Mouse (Mus musculus) limb, embryonic 14.5 days (tissue): ENCODE measurements at regions not wholly inside any gene's neighbourhood (a gene's known extent, or its start where the extent isn't known, plus 50 kb on each side); places are given as distances from the start of the nearest gene placed in this dataset.

Source experiments
- ATAC-seq: fragments of 200-750 bp; cut with Nextera tagmentation; 2 replicates; pipeline ENCODE4 v1.8.0; 2017; ENCODE audit warnings: low read depth, moderate number of reproducible peaks, moderate TSS enrichment; ENCODE audit not compliant: low FRiP score
- DNase-seq: peaks from one replicate; pipeline ENCODE4 v3.0.0-alpha.2; 2015; ENCODE audit warnings: low spot score
- H3K27ac ChIP-seq: fragments of 300-500 bp; sonication (generic); replicated peaks from 2 replicates; pipeline ENCODE4 v1.5.1; 2014; ENCODE audit warnings: low read depth, mild to moderate bottlenecking, low read length, moderate library complexity, mixed read lengths
- H3K27me3 ChIP-seq: fragments of 300-500 bp; sonication (generic); 2 replicates; pipeline ENCODE4 v1.6.1; 2014; ENCODE audit warnings: low read length, mixed read lengths; ENCODE audit not compliant: control insufficient read depth, insufficient read depth
- H3K36me3 ChIP-seq: fragments of 300-500 bp; sonication (generic); 2 replicates; pipeline ENCODE4 v1.6.1; 2014; ENCODE audit warnings: mild to moderate bottlenecking, low read length, moderate library complexity, mixed read lengths; ENCODE audit not compliant: control insufficient read depth, insufficient read depth
- H3K4me1 ChIP-seq: fragments of 300-500 bp; sonication (generic); 2 replicates; pipeline ENCODE4 v1.6.1; 2014; ENCODE audit warnings: antibody characterized with exemption, low read length, mixed read lengths; ENCODE audit not compliant: control insufficient read depth, insufficient read depth
- H3K4me2 ChIP-seq: fragments of 300-500 bp; sonication (generic); replicated peaks from 2 replicates; pipeline ENCODE4 v1.6.1; 2014; ENCODE audit warnings: low read depth, mild to moderate bottlenecking, low read length, moderate library complexity; ENCODE audit not compliant: severe bottlenecking
- H3K4me3 ChIP-seq: fragments of 300-500 bp; sonication (generic); replicated peaks from 2 replicates; pipeline ENCODE4 v1.5.1; 2014; ENCODE audit warnings: low read length
- H3K9ac ChIP-seq: fragments of 300-500 bp; sonication (generic); 2 replicates; pipeline ENCODE4 v1.6.1; 2014; ENCODE audit warnings: mild to moderate bottlenecking, low read depth, low read length, moderate library complexity; ENCODE audit not compliant: severe bottlenecking
- H3K9me3 ChIP-seq: fragments of 300-500 bp; sonication (generic); 2 replicates; pipeline ENCODE4 v1.6.1; 2016; ENCODE audit warnings: low read length; ENCODE audit not compliant: control insufficient read depth
- POLR2A ChIP-seq: fragments of 200-500 bp; IDR thresholded peaks from 2 replicates; pipeline ENCODE4 v1.8.0; 2012; ENCODE audit warnings: inconsistent platforms, mild to moderate bottlenecking, moderate library complexity, borderline replicate concordance; ENCODE audit not compliant: insufficient read depth, insufficient read length; ENCODE audit errors: extremely low read depth
- WGBS: fragments of 180-500 bp; shearing (Covaris S2); extraction: QIAGEN DNeasy Blood & Tissue Kit; methylation state at CpG from one replicate; pipeline ENCODE4 v1.1.7; 2014; 5-methylcytosine and 5-hydroxymethylcytosine counted together

- H3K27me3 ChIP-seq, result no peaks in the 10 kb centered on the region
- no peaks in the 10 kb centered on the region for H3K36me3 ChIP-seq
- peaks cover 27% of the 10 kb centered on the region for H3K4me1 ChIP-seq
- no peak overlapping the region for H3K4me2 ChIP-seq
- no peak for TF ChIP-seq POLR2A
- DNase-seq (no peak), ATAC-seq (no peak)
- 59% methylated on average over 2 of the region's 2 CpGs for WGBS
- H3K4me3 ChIP-seq, result no peak overlapping the region
- H3K9ac ChIP-seq, result no peak overlapping the region
- no peaks in the 10 kb centered on the region for H3K9me3 ChIP-seq
- 0 out of 2 replicates have a peak overlapping the region, but pooled peaks have one; percentile 8 for H3K27ac ChIP-seq
These were observed 175.0 kb upstream of the Lrig3 start for GRCm38 (mm10) chr10:125790924-125791323.

DNA sequence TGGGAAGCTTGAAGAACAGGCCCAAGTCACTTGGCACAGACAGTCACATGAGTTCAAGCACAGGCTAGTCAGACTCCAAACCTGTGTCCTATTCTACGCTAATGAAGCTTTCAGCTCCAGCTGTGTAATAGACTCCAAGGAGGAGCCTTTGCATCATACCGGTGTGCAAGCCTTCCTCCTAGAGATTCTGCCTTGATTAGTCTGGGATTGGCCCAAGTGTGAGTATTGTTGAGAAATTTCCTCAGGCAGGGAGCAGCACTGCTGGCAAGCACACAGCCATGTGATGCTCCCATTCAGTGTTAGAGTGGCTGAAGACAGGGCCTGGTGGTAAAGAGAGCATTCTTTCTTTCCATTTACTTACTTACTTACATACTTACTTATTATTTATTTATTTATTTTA, 171.5 kb upstream of the Lrig3 start:
- no peak for ATAC-seq
- Histone ChIP-seq H3K36me3 (no peaks in the 10 kb centered on the region), H3K4me3 (no peak overlapping the region), H3K4me2 (no peak overlapping the region), H3K4me1 (peaks cover 11% of the 10 kb centered on the region), H3K27me3 (no peaks in the 10 kb centered on the region), H3K9ac (no peak overlapping the region), H3K9me3 (no peaks in the 10 kb centered on the region), H3K27ac (no peak overlapping the region)
- WGBS, result 91% methylated on average over 2 of the region's 2 CpGs
- TF ChIP-seq POLR2A, result no peak
- no peak for DNase-seq

GRCm38 (mm10) chr10:125795323-125795722, 170.6 kb upstream of the Lrig3 start:
- Histone ChIP-seq H3K4me1 (peaks cover 11% of the 10 kb centered on the region), H3K27me3 (no peaks in the 10 kb centered on the region), H3K36me3 (no peaks in the 10 kb centered on the region), H3K9me3 (no peaks in the 10 kb centered on the region), H3K9ac (no peak overlapping the region), H3K4me2 (no peak overlapping the region), H3K27ac (no peak overlapping the region), H3K4me3 (no peak overlapping the region)
- ATAC-seq, result no peak
- WGBS, result 88% methylated on average over 1 of the region's 1 CpGs
- no peak for DNase-seq
- TF ChIP-seq POLR2A, result no peak

DNA sequence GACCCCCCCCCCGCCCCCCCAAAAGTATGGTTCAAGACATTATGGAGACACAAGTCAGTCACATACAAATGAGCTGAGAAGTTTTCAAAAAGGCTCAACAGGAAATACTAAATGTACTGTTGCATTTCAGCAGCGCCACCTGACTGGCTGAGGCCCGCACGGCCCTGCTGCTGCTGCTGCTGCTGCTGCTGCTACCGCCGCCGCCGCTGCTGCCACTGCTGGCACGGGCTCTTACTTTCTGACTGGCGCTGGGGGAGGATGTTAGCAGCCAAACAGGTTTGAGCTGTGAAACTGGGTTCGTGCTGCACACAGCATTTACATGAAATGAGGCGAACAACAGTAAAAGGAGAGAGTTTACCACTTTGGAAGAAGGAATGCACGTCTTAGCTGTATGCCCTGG, 167.3 kb upstream of the Lrig3 start:
- Histone ChIP-seq H3K36me3 (no peaks in the 10 kb centered on the region), H3K9ac (0 out of 2 replicates have a peak overlapping the region, but pooled peaks have one; percentile 1), H3K27ac (no peak overlapping the region; the same call in 1 of the 2 replicates), H3K4me2 (peak overlapping the region; percentile 20), H3K27me3 (no peaks in the 10 kb centered on the region), H3K9me3 (no peaks in the 10 kb centered on the region), H3K4me1 (peaks cover 11% of the 10 kb centered on the region), H3K4me3 (no peak overlapping the region)
- TF ChIP-seq POLR2A, result no peak
- ATAC-seq, result no peak
- peak; percentile 69 for DNase-seq
- 10% methylated on average over 13 of the region's 13 CpGs for WGBS

DNA sequence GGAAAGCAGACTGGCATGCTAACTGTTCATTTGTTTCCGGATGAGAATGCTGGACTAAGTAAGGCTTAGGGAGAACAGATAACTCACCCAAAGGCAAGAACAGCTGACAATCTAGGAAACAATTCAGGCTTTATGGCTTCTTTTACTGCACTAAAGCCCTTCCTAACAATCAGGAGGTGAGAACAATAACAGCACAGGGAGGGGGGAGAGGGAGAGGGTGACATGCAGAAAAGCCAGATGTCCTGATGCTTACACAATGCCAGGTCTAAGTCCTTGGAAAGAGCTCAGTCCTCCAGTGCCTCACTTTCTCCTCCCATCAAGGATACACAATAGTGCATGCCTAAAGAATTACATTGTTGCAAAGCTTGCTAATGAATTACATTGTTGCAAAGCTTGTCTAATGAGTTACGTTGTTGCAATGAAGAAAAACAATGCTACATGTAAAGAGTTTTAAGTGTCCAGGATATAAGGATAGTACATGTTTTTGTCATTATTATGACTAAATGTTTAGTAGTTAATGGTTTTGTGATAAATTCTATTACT, 165.3 kb upstream of the Lrig3 start:
- Histone ChIP-seq H3K4me2 (no peak overlapping the region), H3K36me3 (no peaks in the 10 kb centered on the region), H3K4me3 (no peak overlapping the region), H3K9ac (no peak overlapping the region), H3K27me3 (no peaks in the 10 kb centered on the region), H3K4me1 (peaks cover 14% of the 10 kb centered on the region), H3K27ac (no peak overlapping the region), H3K9me3 (no peaks in the 10 kb centered on the region)
- no peak for DNase-seq
- TF ChIP-seq POLR2A, result no peak
- no peak for ATAC-seq
- 53% methylated on average over 2 of the region's 2 CpGs for WGBS

DNA sequence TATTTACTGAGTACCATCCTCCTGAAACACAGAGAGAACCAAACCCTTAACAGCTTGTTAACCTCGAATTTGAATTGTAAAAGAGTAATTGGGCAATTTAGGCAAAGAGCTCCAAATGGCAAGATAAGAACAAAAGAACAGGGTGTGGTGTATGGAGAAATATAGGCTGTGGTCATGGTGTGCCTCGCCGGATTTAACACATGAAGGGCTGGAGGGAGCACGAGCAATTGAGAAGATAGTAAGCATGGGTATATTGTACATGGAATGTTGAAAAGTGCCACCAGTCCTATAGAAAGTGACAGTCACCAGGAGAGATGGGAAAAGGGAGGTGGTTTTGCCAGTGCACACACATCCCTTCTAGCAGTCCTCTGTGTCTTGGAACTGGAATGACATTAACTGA, 164.5 kb upstream of the Lrig3 start:
- Histone ChIP-seq H3K27ac (no peak overlapping the region), H3K9me3 (no peaks in the 10 kb centered on the region), H3K9ac (no peak overlapping the region), H3K4me2 (no peak overlapping the region), H3K4me1 (peaks cover 14% of the 10 kb centered on the region), H3K27me3 (no peaks in the 10 kb centered on the region), H3K4me3 (no peak overlapping the region), H3K36me3 (no peaks in the 10 kb centered on the region)
- DNase-seq (no peak), ATAC-seq (no peak)
- TF ChIP-seq POLR2A, result no peak
- 26% methylated on average over 4 of the region's 4 CpGs for WGBS
